Mouse (Mus musculus) liver, embryonic 14.5 days (tissue): Measurements from ENCODE around the gene Ybey. TPM values are rescaled to one million over a fixed set of nuclear protein-coding genes. Genes with fewer than 3 reads are reported as not detected.

Experiments
- ATAC-seq: fragments of 200-750 bp; cut with Nextera tagmentation; 2 replicates; pipeline ENCODE4 v1.8.0; 2017; ENCODE audit warnings: moderate number of reproducible peaks, mild to moderate bottlenecking, moderate library complexity; ENCODE audit not compliant: insufficient read depth
- DNase-seq, 3 experiments: peaks; one replicate each; pipeline ENCODE4 v3.0.0-alpha.2; 2012 to 2013; ENCODE audit warnings: low read depth in 3 of 3, low spot score in 3 of 3
- H3K27ac ChIP-seq: fragments of 300-500 bp; sonication (generic); 2 replicates; pipeline ENCODE4 v1.5.1; 2014; ENCODE audit warnings: moderate library complexity, mild to moderate bottlenecking, control low read depth, inconsistent platforms
- H3K27me3 ChIP-seq: fragments of 300-500 bp; sonication (generic); 2 replicates; pipeline ENCODE4 v1.6.1; 2014; ENCODE audit warnings: mild to moderate bottlenecking, low read length, moderate library complexity; ENCODE audit not compliant: control insufficient read depth, insufficient read depth
- H3K36me3 ChIP-seq: fragments of 300-500 bp; sonication (generic); replicated peaks from 2 replicates; pipeline ENCODE4 v1.6.1; 2014; ENCODE audit warnings: low read depth; ENCODE audit not compliant: control insufficient read depth, insufficient read depth
- H3K4me1 ChIP-seq, 2 experiments: fragments of 200-500 bp in 1 of 2; fragments of 300-500 bp in 1 of 2; sonication (generic) in 1 of 2; replicated peaks; 2 replicates each; pipeline ENCODE4 v1.6.1; 2012 to 2014; ENCODE audit warnings: antibody characterized with exemption in 1 of 2, inconsistent platforms in 1 of 2, low read length in 1 of 2; ENCODE audit not compliant: control insufficient read depth in 2 of 2, insufficient read depth in 2 of 2
- H3K4me2 ChIP-seq: fragments of 300-500 bp; sonication (generic); 2 replicates; pipeline ENCODE4 v1.6.1; 2014; ENCODE audit warnings: low read depth, mild to moderate bottlenecking, control low read depth, moderate library complexity
- H3K4me3 ChIP-seq, 2 experiments: fragments of 200-500 bp in 1 of 2; fragments of 300-500 bp in 1 of 2; sonication (generic) in 1 of 2; 2 replicates each; pipeline ENCODE4 v1.5.1; 2012 to 2014; ENCODE audit warnings: low read depth in 2 of 2, low read length in 2 of 2, mild to moderate bottlenecking in 2 of 2, control low read depth in 1 of 2, inconsistent platforms in 1 of 2, moderate library complexity in 1 of 2; ENCODE audit not compliant: insufficient read depth in 1 of 2
- H3K9ac ChIP-seq: fragments of 300-500 bp; sonication (generic); replicated peaks from 2 replicates; pipeline ENCODE4 v1.6.1; 2014; ENCODE audit warnings: mild to moderate bottlenecking, control low read depth, moderate library complexity
- H3K9me3 ChIP-seq: fragments of 300-500 bp; sonication (generic); 2 replicates; pipeline ENCODE4 v1.6.1; 2016; ENCODE audit warnings: low read length, mixed read lengths; ENCODE audit not compliant: control insufficient read depth
- CTCF ChIP-seq: IDR thresholded peaks from 2 replicates; pipeline ENCODE4 v1.5.1; 2016; ENCODE audit warnings: antibody characterized with exemption, low read depth, control low read depth
- EP300 ChIP-seq: IDR thresholded peaks from 2 replicates; pipeline ENCODE4 v1.6.1; 2016; ENCODE audit warnings: antibody characterized with exemption, low read depth
- WGBS: fragments of 180-500 bp; shearing (Covaris S2); extraction: QIAGEN DNeasy Blood & Tissue Kit; methylation state at CpG from one replicate; pipeline ENCODE4 v1.1.7; 2014; ENCODE audit not compliant: insufficient replicate concordance; 5-methylcytosine and 5-hydroxymethylcytosine counted together
- polyA plus RNA-seq, 2 experiments: library from polyadenylated mRNA; depleted of rRNA in 1 of 2; stranded (reverse) in 1 of 2; unstranded in 1 of 2; fragments of >200 nt; fragmentation: Nextera tagmentation in 1 of 2; extraction: Ambion mirVana in 1 of 2; gene quantifications; 2 replicates each; pipeline versions ENCODE4 v1.2.1 to v1.2.3; 2012 to 2014

The Ybey gene
- polyA plus RNA-seq, 2 experiments, result 1.5 to 1.8 TPM

- no peaks in the 10 kb centered on the region for H3K36me3 ChIP-seq
- 59% methylated on average over 15 of the region's 15 CpGs for WGBS
- DNase-seq, result no peak
- no peak overlapping the region for H3K4me3 ChIP-seq
- TF ChIP-seq CTCF, result no peak
- no peak for TF ChIP-seq EP300
- no peaks in the 10 kb centered on the region for H3K9me3 ChIP-seq
- H3K27me3 ChIP-seq, result no peaks in the 10 kb centered on the region
- ATAC-seq, result no peak
- no peak overlapping the region for H3K27ac ChIP-seq
- H3K4me2 ChIP-seq, result no peak overlapping the region
- H3K4me1 ChIP-seq, result peaks cover 22 to 27% of the 10 kb centered on the region in 2 experiments
- no peak overlapping the region for H3K9ac ChIP-seq
These were observed 21.3 kb downstream of the Ybey start for GRCm38 (mm10) chr10:76447406-76448229.

- TF ChIP-seq CTCF, result no peak
- 0 out of 2 replicates have a peak, but pooled peaks have one; percentile 24 for TF ChIP-seq EP300
- 11% methylated on average over 4 of the region's 4 CpGs for WGBS
- H3K4me1 ChIP-seq, result peaks cover 28 to 33% of the 10 kb centered on the region in 2 experiments
- DNase-seq (peak in 2 of 3 experiments; percentile 20 to 28), ATAC-seq (no peak)
- no peaks in the 10 kb centered on the region for H3K9me3 ChIP-seq
- H3K27ac ChIP-seq, result peak overlapping the region; percentile 8
- H3K4me2 ChIP-seq, result no peak overlapping the region
- no peak overlapping the region for H3K9ac ChIP-seq
- no peaks in the 10 kb centered on the region for H3K27me3 ChIP-seq
- no peak overlapping the region for H3K4me3 ChIP-seq
- H3K36me3 ChIP-seq, result no peaks in the 10 kb centered on the region
These were observed 22.8 kb downstream of the Ybey start for GRCm38 (mm10) chr10:76445996-76446681.

GRCm38 (mm10) chr10:76442178-76443088 lies 26.5 kb downstream of the Ybey start, which contains the start of gene Pcnt:
Pcnt (minus strand) TSS chr10:76442786.
- Histone ChIP-seq H3K4me3 (peak within 1 kb of the TSS; percentile 83 to 88), H3K4me2 (peak within 1 kb of the TSS; percentile 86), H3K9ac (peak within 1 kb of the TSS; percentile 89), H3K36me3 (peaks cover 23% of the 10 kb centered on the region), H3K4me1 (peaks cover 29 to 34% of the 10 kb centered on the region in 2 experiments), H3K27me3 (no peaks in the 10 kb centered on the region), H3K27ac (peak within 1 kb of the TSS; percentile 85), H3K9me3 (no peaks in the 10 kb centered on the region)
- ATAC-seq, result peak; percentile 97
- TF ChIP-seq EP300 (peak; percentile 52), CTCF (peak; percentile 90)
- peak; percentile 97 to 98 (median 97) for DNase-seq
- under 1% methylated on average over 78 of the region's 78 CpGs for WGBS

GRCm38 (mm10) chr10:76440281-76440680 lies 28.6 kb downstream of the Ybey start, which contains the start of gene AC141477.1:
AC141477.1 (minus strand) TSS chr10:76440444.
- H3K4me2 ChIP-seq, result peak within 1 kb of the TSS; percentile 86
- H3K9ac ChIP-seq, result no peak within 1 kb of the TSS
- TF ChIP-seq EP300 (no peak), CTCF (no peak)
- peaks cover 43% of the 10 kb centered on the region for H3K36me3 ChIP-seq
- no peak within 1 kb of the TSS for H3K27ac ChIP-seq
- peak within 1 kb of the TSS; percentile 83 to 88; a peak in 3 of 4 replicates for H3K4me3 ChIP-seq
- H3K4me1 ChIP-seq, result peaks cover 13 to 16% of the 10 kb centered on the region in 2 experiments
- H3K9me3 ChIP-seq, result no peaks in the 10 kb centered on the region
- DNase-seq, result no peak
- ATAC-seq, result no peak
- H3K27me3 ChIP-seq, result no peaks in the 10 kb centered on the region
- WGBS, result 92% methylated on average over 17 of the region's 17 CpGs
